Mouse (Mus musculus) MEL (cell line): ENCODE measurements around the gene Plcb4.

Experiments used
- CTCF ChIP-seq, 3 experiments: IDR thresholded peaks in 2 of 3; conservative IDR thresholded peaks in 1 of 3; 2 replicates each; pipeline ENCODE4 v1.5.1; 2011 to 2012; ENCODE audit warnings: low read length in 3 of 3, low read depth in 2 of 3, mild to moderate bottlenecking in 2 of 3, improper control_type of control experiment in 1 of 3, inconsistent platforms in 1 of 3, mixed read lengths in 1 of 3, moderate library complexity in 1 of 3; ENCODE audit not compliant: control insufficient read depth in 1 of 3, insufficient read depth in 1 of 3, poor library complexity in 1 of 3, severe bottlenecking in 1 of 3
- JUND ChIP-seq: IDR thresholded peaks from 2 replicates; pipeline ENCODE4 v1.6.1; 2011; ENCODE audit warnings: low read depth, mild to moderate bottlenecking, improper control_type of control experiment, low read length
- KAT2A ChIP-seq: conservative IDR thresholded peaks from 2 replicates; pipeline ENCODE4 v1.6.1; 2012; ENCODE audit warnings: low read depth, low read length, improper control_type of control experiment, inconsistent platforms
- MXI1 ChIP-seq: IDR thresholded peaks from 2 replicates; pipeline ENCODE4 v1.6.1; 2011; ENCODE audit warnings: mild to moderate bottlenecking, low read depth, low read length, improper control_type of control experiment
- MYB ChIP-seq: IDR thresholded peaks from 2 replicates; pipeline ENCODE4 v1.6.1; 2011; ENCODE audit warnings: mild to moderate bottlenecking, low read depth, low read length, improper control_type of control experiment
- POLR2A ChIP-seq, 2 experiments: IDR thresholded peaks; 2 replicates each; pipeline ENCODE4 v1.6.1; 2011 to 2012; ENCODE audit warnings: low read length in 2 of 2, mild to moderate bottlenecking in 2 of 2, control low read depth in 1 of 2, improper control_type of control experiment in 1 of 2, low read depth in 1 of 2, moderate library complexity in 1 of 2; ENCODE audit not compliant: control insufficient read depth in 1 of 2, insufficient read depth in 1 of 2, poor library complexity in 1 of 2
- ZKSCAN1 ChIP-seq: IDR thresholded peaks from 2 replicates; pipeline ENCODE4 v1.6.1; 2012; ENCODE audit warnings: low read depth, mild to moderate bottlenecking, inconsistent platforms, low read length, improper control_type of control experiment, moderate library complexity

DNA sequence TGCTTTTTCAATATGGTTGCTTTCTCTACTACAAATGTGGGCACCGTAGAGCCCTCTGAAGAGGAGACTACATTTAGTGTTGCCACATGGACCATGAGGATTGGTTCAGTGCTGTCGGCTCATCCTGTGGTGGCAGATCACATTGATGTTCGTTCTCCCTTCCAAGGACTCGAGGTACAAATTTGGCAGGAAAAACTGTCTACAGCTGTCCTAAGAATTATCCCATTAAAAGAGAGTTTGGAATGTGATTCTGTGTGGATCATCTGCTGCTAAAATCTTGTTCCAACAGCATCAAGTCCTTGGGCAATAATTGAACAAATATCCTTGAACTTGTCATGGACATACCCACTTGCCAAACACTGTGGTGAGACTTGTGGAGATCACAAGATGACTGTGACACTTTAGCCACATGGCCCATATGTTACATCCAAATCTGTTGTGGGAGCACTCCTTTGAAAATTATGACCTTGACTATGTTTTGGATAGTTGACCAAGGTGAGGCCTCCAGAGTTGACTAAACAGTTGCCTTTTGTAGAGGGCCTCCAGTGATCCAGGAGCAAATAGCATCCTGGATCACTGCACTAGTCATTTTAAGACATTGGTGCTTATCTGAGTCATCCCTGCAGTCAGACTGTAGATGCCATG is 117.4 kb downstream of the Plcb4 start:
- TF ChIP-seq CTCF (IDR thresholded peaks at IDR 0.05 in 2 of 3, conservative IDR thresholded peaks at IDR 0.05 in 1 of 3; ENCODE audit: control insufficient read depth in 1 of 3, insufficient read depth in 1 of 3, low read depth in 2 of 3, low read length in 3 of 3, poor library complexity in 1 of 3, severe bottlenecking in 1 of 3) (no peak), KAT2A (no peak), ZKSCAN1 (no peak), POLR2A (IDR thresholded peaks at IDR 0.05; ENCODE audit: control insufficient read depth in 1 of 2, insufficient read depth in 1 of 2, low read depth in 1 of 2, low read length in 2 of 2, poor library complexity in 1 of 2) (no peak), MYB (no peak), JUND (no peak), MXI1 (no peak)
